Mouse (Mus musculus): ENCODE data around the gene Aagab. TPM values are rescaled to one million over a fixed set of nuclear protein-coding genes. Genes with fewer than 3 reads are reported as not detected.

Gene Aagab
- total RNA-seq, 2 experiments from 2014 or later, result 15.2 to 18.7 TPM

GRCm38 (mm10) chr9:63641983-63642646, 39.7 kb downstream of the Aagab start:
- intact Hi-C loops (cut with DNase I), result no loop called here
- DNase-seq, result no peak

GRCm38 (mm10) chr9:63644011-63644410, 41.6 kb downstream of the Aagab start:
- DNase-seq, result no peak
- intact Hi-C loops (cut with DNase I), result no loop called here

GRCm38 (mm10) chr9:63645084-63645483, 42.6 kb downstream of the Aagab start:
- intact Hi-C loops (cut with DNase I), result no loop called here
- no peak for DNase-seq

- DNase-seq, result no peak
- intact Hi-C loops (cut with DNase I), result no loop called here
Observed at GRCm38 (mm10) chr9:63647581-63648519, 45.4 kb downstream of the Aagab start.

- intact Hi-C loops (cut with DNase I), result no loop called here
- no peak for DNase-seq
Observed at GRCm38 (mm10) chr9:63648520-63648918, 46.1 kb downstream of the Aagab start.

GRCm38 (mm10) chr9:63649841-63650545, 47.5 kb downstream of the Aagab start:
- peak in 1 of 2 experiments; percentile 59 for DNase-seq
- intact Hi-C loops (cut with DNase I), result loop anchor here (1.0 to 2.0 kb wide), 2 partner anchors 57 to 194 kb away; no protein-coding TSS in a partner anchor

- intact Hi-C loops (cut with DNase I), result loop anchor here (1.0 to 2.0 kb wide), 2 partner anchors 56 to 193 kb away; no protein-coding TSS in a partner anchor
- peak; percentile 51 to 58 for DNase-seq
Observed at GRCm38 (mm10) chr9:63650905-63651304, 48.4 kb downstream of the Aagab start.

GRCm38 (mm10) chr9:63651594-63651993, 49.1 kb downstream of the Aagab start:
- intact Hi-C loops (cut with DNase I), result loop anchor here (2.0 kb wide), 1 partner anchor 55 kb away; no protein-coding TSS in a partner anchor
- peak in 1 of 2 experiments; percentile 60 for DNase-seq

GRCm38 (mm10) chr9:63653666-63654065, 51.2 kb downstream of the Aagab start:
- no peak for DNase-seq
- intact Hi-C loops (cut with DNase I), result no loop called here

GRCm38 (mm10) chr9:63654575-63654974, 52.1 kb downstream of the Aagab start:
- intact Hi-C loops (cut with DNase I), result no loop called here
- DNase-seq, result no peak

- no peak for DNase-seq
- intact Hi-C loops (cut with DNase I), result no loop called here
Observed at GRCm38 (mm10) chr9:63655092-63655491, 52.6 kb downstream of the Aagab start.

- intact Hi-C loops (cut with DNase I), result no loop called here
- DNase-seq, result peak in 1 of 2 experiments; percentile 51
Observed at GRCm38 (mm10) chr9:63657167-63657566, 54.7 kb downstream of the Aagab start.

GRCm38 (mm10) chr9:63658436-63658835, 56.0 kb downstream of the Aagab start:
- DNase-seq, result no peak
- intact Hi-C loops (cut with DNase I), result no loop called here

GRCm38 (mm10) chr9:63658970-63659371, 56.5 kb downstream of the Aagab start:
- DNase-seq, result peak in 1 of 2 experiments; percentile 62
- intact Hi-C loops (cut with DNase I), result no loop called here

- intact Hi-C loops (cut with DNase I), result no loop called here
- DNase-seq, result no peak
Observed at GRCm38 (mm10) chr9:63660061-63660460, 57.6 kb downstream of the Aagab start.

- no peak for DNase-seq
- intact Hi-C loops (cut with DNase I), result no loop called here
Observed at GRCm38 (mm10) chr9:63660691-63661090, 58.2 kb downstream of the Aagab start.

- no peak for DNase-seq
- intact Hi-C loops (cut with DNase I), result no loop called here
Observed at GRCm38 (mm10) chr9:63662759-63663158, 60.3 kb downstream of the Aagab start.

GRCm38 (mm10) chr9:63663222-63663621, 60.8 kb downstream of the Aagab start:
- intact Hi-C loops (cut with DNase I), result no loop called here
- DNase-seq, result no peak

- intact Hi-C loops (cut with DNase I), result no loop called here
Observed at GRCm38 (mm10) chr9:63664300-63664745, 61.9 kb downstream of the Aagab start.

More at GRCm38 (mm10) chr9:63664300-63664745, 61.9 kb downstream of the Aagab start:
- no peak for DNase-seq
